Mouse (Mus musculus): ENCODE results near the gene Sox5. TPM values are rescaled to one million over a fixed set of nuclear protein-coding genes. Genes with fewer than 3 reads are reported as not detected.

The Sox5 gene
- polyA plus RNA-seq, 1 experiment from 2014 or later = 3.3 TPM

DNA sequence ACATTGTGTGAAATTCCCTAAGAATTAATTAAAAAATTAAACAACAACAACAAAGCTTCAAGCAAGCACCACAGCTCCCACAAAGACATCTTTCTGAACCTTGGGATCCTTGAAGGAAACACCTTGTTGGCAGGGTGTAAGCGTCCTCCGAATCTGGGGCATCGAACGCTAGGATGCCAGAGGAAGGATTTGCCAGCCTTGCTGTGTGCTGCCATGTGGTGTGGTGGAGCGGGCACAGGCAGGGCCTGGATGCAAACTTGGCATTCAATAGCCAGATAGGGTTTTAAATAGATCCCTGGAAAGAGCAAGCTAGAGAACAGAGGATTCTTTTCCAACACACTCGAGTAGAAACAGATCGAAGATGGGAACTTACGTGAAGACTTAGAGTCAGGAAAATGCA, 322.3 kb downstream of the Sox5 start:
- no peak overlapping the region for H3K4me2 ChIP-seq (replicated peaks; ENCODE audit: low read depth)
- no peak overlapping the region for H3K9ac ChIP-seq (ENCODE audit: low read depth, low read length)
- H3K36me3 ChIP-seq (ENCODE audit: control insufficient read depth, insufficient read depth) = no peaks in the 10 kb centered on the region
- ATAC-seq = no peak
- no peaks in the 10 kb centered on the region for H3K4me1 ChIP-seq (replicated peaks; ENCODE audit: control insufficient read depth, insufficient read depth, low read length)
- no peaks in the 10 kb centered on the region for H3K9me3 ChIP-seq (ENCODE audit: control insufficient read depth)
- no peak overlapping the region for H3K4me3 ChIP-seq (ENCODE audit: low read depth, low read length)
- no peak for TF ChIP-seq CTCF (IDR thresholded peaks at IDR 0.05; ENCODE audit: low read depth)
- WGBS = 92% methylated on average over 8 of the region's 8 CpGs
- H3K27me3 ChIP-seq (replicated peaks; ENCODE audit: control insufficient read depth, insufficient read depth, low read length) = no peaks in the 10 kb centered on the region
- no peak overlapping the region for H3K27ac ChIP-seq (ENCODE audit: low read depth, low read length)

DNA sequence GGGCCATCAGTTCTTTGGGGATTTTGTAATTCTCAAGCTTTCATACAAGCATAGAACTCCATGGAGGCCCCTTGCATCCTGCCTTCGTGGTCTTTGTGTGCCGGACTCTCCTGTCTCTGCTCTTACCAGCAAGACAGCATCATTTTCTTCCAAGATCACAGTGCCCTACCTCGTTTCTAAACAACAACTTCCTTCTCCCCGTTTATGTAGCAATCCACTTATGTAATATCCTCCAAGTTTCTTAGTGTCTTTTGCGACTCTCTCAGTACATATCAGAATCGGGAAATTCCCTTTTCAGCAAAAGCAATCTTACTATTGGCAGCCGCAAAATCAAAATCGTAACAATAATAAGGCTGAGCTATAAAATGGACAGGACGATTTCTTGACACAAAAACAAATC, 324.3 kb downstream of the Sox5 start:
- no peak overlapping the region for H3K4me3 ChIP-seq (ENCODE audit: low read depth, low read length)
- no peak overlapping the region for H3K4me2 ChIP-seq (replicated peaks; ENCODE audit: low read depth)
- H3K27me3 ChIP-seq (replicated peaks; ENCODE audit: control insufficient read depth, insufficient read depth, low read length) = no peaks in the 10 kb centered on the region
- H3K27ac ChIP-seq (ENCODE audit: low read depth, low read length) = no peak overlapping the region
- WGBS = 83% methylated on average over 9 of the region's 9 CpGs
- no peak for TF ChIP-seq CTCF (IDR thresholded peaks at IDR 0.05; ENCODE audit: low read depth)
- no peak overlapping the region for H3K9ac ChIP-seq (ENCODE audit: low read depth, low read length)
- H3K36me3 ChIP-seq (ENCODE audit: control insufficient read depth, insufficient read depth) = no peaks in the 10 kb centered on the region
- no peaks in the 10 kb centered on the region for H3K4me1 ChIP-seq (replicated peaks; ENCODE audit: control insufficient read depth, insufficient read depth, low read length)
- no peak for ATAC-seq
- no peaks in the 10 kb centered on the region for H3K9me3 ChIP-seq (ENCODE audit: control insufficient read depth)

DNA sequence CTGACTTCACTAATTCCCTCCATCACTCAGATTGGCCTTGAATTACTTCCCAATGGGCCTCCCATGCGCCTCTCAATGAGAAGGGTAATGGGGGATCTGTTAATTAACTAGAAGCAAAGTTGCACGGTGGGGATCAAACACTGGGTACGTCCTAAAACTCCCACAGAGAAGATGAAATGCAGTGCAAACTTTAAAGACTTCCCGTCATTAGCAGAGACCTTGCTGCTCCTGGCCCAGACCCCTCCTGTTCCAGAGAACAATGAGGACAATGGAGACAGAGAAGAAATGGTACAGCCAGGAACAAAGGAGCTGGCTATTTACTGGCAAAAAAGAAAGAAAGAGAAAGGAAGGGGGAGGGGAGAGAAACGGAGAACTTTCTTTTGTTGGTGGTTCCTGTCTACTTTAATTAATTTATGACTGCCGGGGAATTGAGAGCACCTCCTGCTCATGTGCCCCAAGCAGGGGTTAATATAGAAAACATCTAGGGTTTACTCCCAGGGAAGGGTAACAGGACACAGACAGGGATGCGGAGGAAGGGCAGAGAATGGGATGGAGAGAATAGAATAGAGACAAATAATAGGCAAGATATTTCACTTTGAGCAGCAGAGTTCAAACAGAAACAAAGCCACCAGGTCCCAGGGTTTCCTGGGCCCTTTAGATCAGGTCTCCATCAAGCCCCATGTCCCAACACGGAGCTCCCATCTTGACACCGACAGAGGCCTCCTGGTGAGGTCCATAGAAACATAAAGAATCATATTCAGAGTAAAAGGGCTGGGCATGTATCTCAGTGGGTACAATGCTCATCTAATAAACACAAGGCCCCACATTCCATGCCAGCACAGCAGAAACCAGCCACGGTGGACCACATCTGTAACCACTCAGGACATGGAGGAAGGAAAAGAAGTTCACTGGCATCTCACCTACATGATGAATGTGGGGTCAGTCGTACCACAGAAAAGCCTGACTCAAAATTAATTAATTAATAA, 327.2 kb downstream of the Sox5 start:
- TF ChIP-seq CTCF (IDR thresholded peaks at IDR 0.05; ENCODE audit: low read depth) = no peak
- Histone ChIP-seq H3K4me3 (ENCODE audit: low read depth, low read length) (no peak overlapping the region), H3K27ac (ENCODE audit: low read depth, low read length) (no peak overlapping the region), H3K27me3 (replicated peaks; ENCODE audit: control insufficient read depth, insufficient read depth, low read length) (no peaks in the 10 kb centered on the region), H3K4me1 (replicated peaks; ENCODE audit: control insufficient read depth, insufficient read depth, low read length) (no peaks in the 10 kb centered on the region), H3K36me3 (ENCODE audit: control insufficient read depth, insufficient read depth) (no peaks in the 10 kb centered on the region), H3K9me3 (ENCODE audit: control insufficient read depth) (no peaks in the 10 kb centered on the region), H3K4me2 (replicated peaks; ENCODE audit: low read depth) (no peak overlapping the region), H3K9ac (ENCODE audit: low read depth, low read length) (no peak overlapping the region)
- ATAC-seq = no peak
- 57% methylated on average over 11 of the region's 11 CpGs for WGBS

DNA sequence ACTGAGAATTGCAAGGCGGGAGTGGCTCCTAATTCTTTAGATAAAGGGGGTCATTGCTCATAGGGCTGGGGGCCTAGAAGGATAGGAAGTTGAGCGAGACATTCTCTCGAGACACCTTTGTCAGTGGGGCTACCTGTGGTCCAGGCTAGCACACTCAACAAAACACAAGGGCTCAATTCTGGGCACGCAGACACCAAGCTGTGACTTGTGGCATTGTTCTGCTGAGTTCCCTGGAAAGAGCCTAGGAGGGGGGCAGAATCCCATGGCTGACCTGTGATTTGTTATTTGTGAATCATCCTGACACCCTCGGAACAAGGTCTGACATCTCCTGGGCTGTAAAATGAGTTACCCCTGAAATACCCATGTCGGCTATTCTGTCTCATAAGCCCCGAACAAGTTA, 328.2 kb downstream of the Sox5 start:
- Histone ChIP-seq H3K36me3 (ENCODE audit: control insufficient read depth, insufficient read depth) (no peaks in the 10 kb centered on the region), H3K4me1 (replicated peaks; ENCODE audit: control insufficient read depth, insufficient read depth, low read length) (no peaks in the 10 kb centered on the region), H3K9me3 (ENCODE audit: control insufficient read depth) (no peaks in the 10 kb centered on the region), H3K27me3 (replicated peaks; ENCODE audit: control insufficient read depth, insufficient read depth, low read length) (no peaks in the 10 kb centered on the region), H3K4me3 (ENCODE audit: low read depth, low read length) (no peak overlapping the region), H3K27ac (ENCODE audit: low read depth, low read length) (no peak overlapping the region), H3K9ac (ENCODE audit: low read depth, low read length) (no peak overlapping the region), H3K4me2 (replicated peaks; ENCODE audit: low read depth) (no peak overlapping the region)
- TF ChIP-seq CTCF (IDR thresholded peaks at IDR 0.05; ENCODE audit: low read depth) = no peak
- no peak for ATAC-seq
- 73% methylated on average over 7 of the region's 7 CpGs for WGBS

DNA sequence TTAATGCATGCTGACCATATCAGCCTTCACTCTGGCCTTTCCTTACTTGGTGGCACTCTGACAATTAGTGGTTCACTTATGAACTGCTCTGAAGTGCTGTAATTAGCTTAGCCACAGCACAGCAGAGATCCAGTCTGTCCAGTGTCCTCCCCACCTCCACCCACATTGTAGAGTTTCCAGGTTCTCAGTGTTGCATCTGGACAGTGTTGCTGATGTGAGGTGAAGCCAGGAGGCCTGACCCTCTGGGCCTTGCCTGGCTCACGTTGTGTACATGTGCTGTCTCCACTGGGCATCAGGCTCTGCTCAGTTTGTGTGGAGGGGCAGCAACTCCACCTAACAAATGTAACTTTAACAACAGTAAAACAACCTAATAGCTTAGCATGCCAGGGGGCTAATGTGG, 328.6 kb downstream of the Sox5 start:
- no peak for ATAC-seq
- Histone ChIP-seq H3K27ac (ENCODE audit: low read depth, low read length) (no peak overlapping the region), H3K9me3 (ENCODE audit: control insufficient read depth) (no peaks in the 10 kb centered on the region), H3K4me2 (replicated peaks; ENCODE audit: low read depth) (no peak overlapping the region), H3K36me3 (ENCODE audit: control insufficient read depth, insufficient read depth) (no peaks in the 10 kb centered on the region), H3K27me3 (replicated peaks; ENCODE audit: control insufficient read depth, insufficient read depth, low read length) (no peaks in the 10 kb centered on the region), H3K4me1 (replicated peaks; ENCODE audit: control insufficient read depth, insufficient read depth, low read length) (no peaks in the 10 kb centered on the region), H3K9ac (ENCODE audit: low read depth, low read length) (no peak overlapping the region), H3K4me3 (ENCODE audit: low read depth, low read length) (no peak overlapping the region)
- TF ChIP-seq CTCF (IDR thresholded peaks at IDR 0.05; ENCODE audit: low read depth) = no peak
- 50% methylated on average over 1 of the region's 1 CpGs for WGBS

DNA sequence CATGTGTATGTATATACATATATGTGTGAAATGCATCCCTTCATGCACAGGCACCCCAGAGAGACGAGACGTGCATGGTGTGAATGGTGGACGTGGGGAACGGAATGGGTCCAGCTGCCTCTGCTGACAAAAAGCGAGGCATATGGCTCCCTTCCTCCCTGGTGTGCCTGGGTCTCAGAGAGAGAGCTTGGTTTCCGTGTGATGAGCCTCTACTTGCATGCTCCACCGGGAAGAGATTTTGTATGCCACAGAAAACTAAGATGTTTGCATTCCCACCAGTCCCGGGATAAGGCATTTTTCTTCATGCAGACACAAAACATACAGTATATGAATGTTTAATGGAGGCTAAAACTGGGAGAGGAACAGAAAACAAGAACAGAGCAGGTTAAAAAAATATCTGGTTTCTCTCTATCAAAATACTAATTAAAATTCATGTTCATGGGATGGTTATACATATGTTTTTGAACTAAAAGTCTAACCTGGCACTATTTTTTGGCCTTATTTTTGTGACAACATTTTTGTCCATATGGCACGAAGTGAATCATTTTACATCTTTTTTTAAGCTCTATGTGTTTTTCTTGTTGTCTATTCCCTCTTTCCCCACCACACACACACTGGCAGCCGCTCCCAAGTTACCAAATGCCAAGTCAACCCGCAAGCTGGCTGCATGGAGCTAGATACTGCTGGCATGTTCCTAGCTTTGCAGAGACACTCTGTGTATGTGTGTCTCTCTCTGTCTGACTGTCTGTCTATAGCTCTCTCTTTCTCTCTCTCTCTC, 329.4 kb downstream of the Sox5 start:
- no peaks in the 10 kb centered on the region for H3K27me3 ChIP-seq (replicated peaks; ENCODE audit: control insufficient read depth, insufficient read depth, low read length)
- WGBS = 87% methylated on average over 11 of the region's 11 CpGs
- no peak overlapping the region for H3K27ac ChIP-seq (ENCODE audit: low read depth, low read length)
- TF ChIP-seq CTCF (IDR thresholded peaks at IDR 0.05; ENCODE audit: low read depth) = no peak
- ATAC-seq = no peak
- no peaks in the 10 kb centered on the region for H3K4me1 ChIP-seq (replicated peaks; ENCODE audit: control insufficient read depth, insufficient read depth, low read length)
- no peak overlapping the region for H3K9ac ChIP-seq (ENCODE audit: low read depth, low read length)
- no peak overlapping the region for H3K4me3 ChIP-seq (ENCODE audit: low read depth, low read length)
- H3K9me3 ChIP-seq (ENCODE audit: control insufficient read depth) = no peaks in the 10 kb centered on the region
- H3K4me2 ChIP-seq (replicated peaks; ENCODE audit: low read depth) = no peak overlapping the region
- no peaks in the 10 kb centered on the region for H3K36me3 ChIP-seq (ENCODE audit: control insufficient read depth, insufficient read depth)

Measured in intestine, postnatal 0 days (tissue).